In the genomic region with DNA sequence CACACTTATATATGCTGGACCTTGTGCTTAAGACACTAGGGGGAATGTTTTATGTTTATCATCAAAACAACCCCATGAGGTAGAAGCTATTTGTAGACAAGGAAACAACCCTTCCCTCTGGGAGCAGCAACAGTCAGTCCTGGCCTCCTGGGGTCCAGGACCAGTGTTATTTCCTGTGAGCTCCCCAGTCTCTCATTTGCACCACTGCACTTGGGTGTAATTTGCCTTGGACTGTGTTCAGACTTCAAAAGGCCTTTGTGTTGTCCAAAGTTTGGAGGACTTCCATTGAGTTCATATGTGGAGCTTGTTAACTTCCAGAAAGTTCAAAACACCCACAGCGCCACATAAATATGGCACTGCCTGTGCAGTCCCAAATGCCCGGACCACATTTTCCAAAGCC, we compare ENCODE assay signal across 10 mouse cellular contexts. TPM values are rescaled to one million over a fixed set of nuclear protein-coding genes. Genes with fewer than 3 reads are reported as not detected.
DNase-seq lines count a peak whose midpoint lies in the region; ATAC-seq and TF ChIP-seq lines count a peak whose summit lies in the region.
"Had no signal": no experiment of that assay in that cellular context is flagged by ENCODE, and none has a peak within 500 bp of the region (broad histone marks: within the 10 kb centered on the region; RNA-seq: fewer than 3 reads in every experiment).

No protein-coding gene starts in this region.

- H3K4me3 ChIP-seq in forebrain, postnatal 0 days (ENCODE audit: low read depth, low read length), result no peak overlapping the region
- H3K4me3 ChIP-seq in forebrain, embryonic 15.5 days, result no peak overlapping the region
- no peak overlapping the region for H3K4me3 ChIP-seq in lung, embryonic 16.5 days (ENCODE audit: low read length)
- H3K4me3 ChIP-seq in stomach, embryonic 15.5 days (replicated peaks), result no peak overlapping the region
- H3K4me3 ChIP-seq: erythroblast, embryonic 14.5 days; hindbrain, embryonic 10.5 days had no signal

- H3K36me3 ChIP-seq in forebrain, postnatal 0 days (ENCODE audit: insufficient read depth), result no peaks in the 10 kb centered on the region
- H3K36me3 ChIP-seq in forebrain, embryonic 15.5 days, result no peaks in the 10 kb centered on the region
- no peaks in the 10 kb centered on the region for H3K36me3 ChIP-seq in lung, embryonic 16.5 days (ENCODE audit: control insufficient read depth, insufficient read depth, low read length)
- no peaks in the 10 kb centered on the region for H3K36me3 ChIP-seq in stomach, embryonic 15.5 days
- H3K36me3 ChIP-seq: hindbrain, embryonic 10.5 days had no signal

- H3K9me3 ChIP-seq in forebrain, postnatal 0 days (ENCODE audit: low read length), result no peaks in the 10 kb centered on the region
- no peaks in the 10 kb centered on the region for H3K9me3 ChIP-seq in forebrain, embryonic 15.5 days
- no peaks in the 10 kb centered on the region for H3K9me3 ChIP-seq in lung, embryonic 16.5 days (ENCODE audit: control insufficient read depth, low read length)
- H3K9me3 ChIP-seq in stomach, embryonic 15.5 days, result no peaks in the 10 kb centered on the region
- H3K9me3 ChIP-seq: hindbrain, embryonic 10.5 days had no signal

- TF ChIP-seq CTCF in forebrain, postnatal 0 days (IDR thresholded peaks at IDR 0.05; ENCODE audit: low read depth), result no peak

- H3K27me3 ChIP-seq in forebrain, postnatal 0 days (ENCODE audit: insufficient read depth, low read length), result no peaks in the 10 kb centered on the region
- no peaks in the 10 kb centered on the region for H3K27me3 ChIP-seq in forebrain, embryonic 15.5 days
- no peaks in the 10 kb centered on the region for H3K27me3 ChIP-seq in lung, embryonic 16.5 days (ENCODE audit: control insufficient read depth, insufficient read depth, low read depth, low read length)
- no peaks in the 10 kb centered on the region for H3K27me3 ChIP-seq in stomach, embryonic 15.5 days (replicated peaks)

- H3K9ac ChIP-seq in forebrain, postnatal 0 days, result no peak overlapping the region
- H3K9ac ChIP-seq in forebrain, embryonic 15.5 days (replicated peaks), result no peak overlapping the region
- no peak overlapping the region for H3K9ac ChIP-seq in lung, embryonic 16.5 days (ENCODE audit: low read length)
- H3K9ac ChIP-seq in stomach, embryonic 15.5 days, result no peak overlapping the region

- no peaks in the 10 kb centered on the region for H3K4me1 ChIP-seq in forebrain, postnatal 0 days (ENCODE audit: insufficient read depth)
- H3K4me1 ChIP-seq in forebrain, embryonic 15.5 days, result peaks cover 12% of the 10 kb centered on the region
- H3K4me1 ChIP-seq in lung, embryonic 16.5 days (replicated peaks; ENCODE audit: control insufficient read depth, insufficient read depth, low read length), result peaks cover 31% of the 10 kb centered on the region
- peaks cover 7% of the 10 kb centered on the region; the same call in 1 of the 2 replicates for H3K4me1 ChIP-seq in stomach, embryonic 15.5 days

- DNase-seq in forebrain, postnatal 0 days, result peak; percentile 16
- DNase-seq in lung, postnatal 4 days, result no peak
- DNase-seq in heart, postnatal 4 days, result peak; percentile 29
- no peak for DNase-seq in frontal cortex, postnatal 25 days (ENCODE audit: low spot score in 2 of 2)

- WGBS in forebrain, postnatal 0 days, result 15% methylated on average over 2 of the region's 2 CpGs
- 25% methylated on average over 2 of the region's 2 CpGs for WGBS in forebrain, embryonic 15.5 days
- 56% methylated on average over 2 of the region's 2 CpGs for WGBS in lung, embryonic 16.5 days
- WGBS in stomach, embryonic 15.5 days, result 78% methylated on average over 2 of the region's 2 CpGs

- peak; percentile 43 for ATAC-seq in forebrain, postnatal 0 days
- ATAC-seq in forebrain, embryonic 15.5 days (replicated peaks), result no peak
- no peak; the same call in 1 of the 2 replicates for ATAC-seq in lung, embryonic 16.5 days (ENCODE audit: low read depth)
- no peak for ATAC-seq in stomach, embryonic 15.5 days (ENCODE audit: insufficient read depth, low FRiP score, low read depth)
- no peak for ATAC-seq in monocyte, adult 5-6 weeks (replicated peaks; ENCODE audit: insufficient number of reproducible peaks, low FRiP score, low TSS enrichment, poor library complexity, severe bottlenecking)

- H3K27ac ChIP-seq in forebrain, postnatal 0 days (ENCODE audit: low read depth, low read length), result no peak overlapping the region
- no peak overlapping the region for H3K27ac ChIP-seq in forebrain, embryonic 15.5 days (replicated peaks)
- H3K27ac ChIP-seq in lung, embryonic 16.5 days (ENCODE audit: low read length), result peak overlapping the region; percentile 66
- H3K27ac ChIP-seq in stomach, embryonic 15.5 days, result peak overlapping the region; percentile 44

- H3K4me2 ChIP-seq in forebrain, postnatal 0 days (ENCODE audit: low read depth), result no peak overlapping the region
- no peak overlapping the region for H3K4me2 ChIP-seq in forebrain, embryonic 15.5 days (replicated peaks)
- H3K4me2 ChIP-seq in lung, embryonic 16.5 days (ENCODE audit: low read depth, low read length), result no peak overlapping the region
- no peak overlapping the region for H3K4me2 ChIP-seq in stomach, embryonic 15.5 days

RNA-seq across cellular contexts. Expression of gene Ppp1cb, which starts 45.6 kb away (rescaled TPM):
- 166 and 195 TPM in 2 replicates for total RNA-seq in forebrain, postnatal 0 days (2014; rRNA removed)
- polyA plus RNA-seq in forebrain, postnatal 0 days (2015; fragmentation: Nextera tagmentation; extraction: Ambion mirVana), result 205 and 209 TPM in 2 replicates
- 211 and 225 TPM in 2 replicates for polyA plus RNA-seq in forebrain, embryonic 15.5 days (2015; fragmentation: Nextera tagmentation; extraction: Ambion mirVana)
- 192 and 200 TPM in 2 replicates for polyA plus RNA-seq in lung, embryonic 16.5 days (2015; fragmentation: Nextera tagmentation; extraction: Ambion mirVana)
- total RNA-seq in heart, postnatal 4 days (2021), result 100 to 1,000 TPM; 460 to 475 TPM
- polyA plus RNA-seq in stomach, embryonic 15.5 days (2015; fragmentation: Nextera tagmentation; extraction: Ambion mirVana), result 234 and 253 TPM in 2 replicates
- total RNA-seq in monocyte, adult 5-6 weeks (2017), result 454 to 494 TPM (median 475 TPM) in 3 replicates

Comparison
In these comparisons a context has a peak if more than half of its experiments do, and no peak if none do; other contexts are left out.
1. DNase-seq: peak in forebrain, postnatal 0 days (single experiment) and heart, postnatal 4 days (single experiment); none in lung, postnatal 4 days (0 of 2) and frontal cortex, postnatal 25 days (0 of 2).
2. H3K27ac ChIP-seq: peak in lung, embryonic 16.5 days (single experiment) and stomach, embryonic 15.5 days (single experiment); none in forebrain, postnatal 0 days (single experiment) and forebrain, embryonic 15.5 days (single experiment).